Mouse (Mus musculus) hindbrain, embryonic 16.5 days (tissue): ENCODE results near the gene Prss57. TPM values are rescaled to one million over a fixed set of nuclear protein-coding genes. Genes with fewer than 3 reads are reported as not detected.
"Not testable (repeated sequence)": the region's sequence is repeated elsewhere in the genome, so short reads cannot be mapped to it uniquely, and the experiment has no call there.

Source experiments
- ATAC-seq: fragments of 200-750 bp; cut with Nextera tagmentation; 2 replicates; pipeline ENCODE4 v1.8.0; 2017; ENCODE audit warnings: moderate TSS enrichment, moderate library complexity
- H3K27ac ChIP-seq: fragments of 300-500 bp; sonication (generic); 2 replicates; pipeline ENCODE4 v1.5.1; 2014; ENCODE audit warnings: low read depth, mild to moderate bottlenecking, control low read depth, low read length, moderate library complexity
- H3K27me3 ChIP-seq: fragments of 300-500 bp; sonication (generic); replicated peaks from 2 replicates; pipeline ENCODE4 v1.6.1; 2014; ENCODE audit warnings: low read length; ENCODE audit not compliant: control insufficient read depth, insufficient read depth
- H3K36me3 ChIP-seq: fragments of 300-500 bp; sonication (generic); 2 replicates; pipeline ENCODE4 v1.6.1; 2014; ENCODE audit warnings: mild to moderate bottlenecking, low read length, moderate library complexity, mixed read lengths; ENCODE audit not compliant: control insufficient read depth, insufficient read depth
- H3K4me1 ChIP-seq: fragments of 300-500 bp; sonication (generic); 2 replicates; pipeline ENCODE4 v1.6.1; 2014; ENCODE audit warnings: low read depth, low read length; ENCODE audit not compliant: control insufficient read depth, insufficient read depth
- H3K4me2 ChIP-seq: fragments of 300-500 bp; sonication (generic); 2 replicates; pipeline ENCODE4 v1.6.1; 2014; ENCODE audit warnings: mild to moderate bottlenecking, low read length, control low read depth, moderate library complexity
- H3K4me3 ChIP-seq: fragments of 300-500 bp; sonication (generic); 2 replicates; pipeline ENCODE4 v1.5.1; 2014; ENCODE audit warnings: mild to moderate bottlenecking, low read length, control low read depth, moderate library complexity
- H3K9ac ChIP-seq: fragments of 300-500 bp; sonication (generic); 2 replicates; pipeline ENCODE4 v1.6.1; 2014; ENCODE audit warnings: low read depth, mild to moderate bottlenecking, control low read depth, low read length, moderate library complexity
- H3K9me3 ChIP-seq: fragments of 300-500 bp; sonication (generic); 2 replicates; pipeline ENCODE4 v1.6.1; 2014; ENCODE audit warnings: mild to moderate bottlenecking, low read length, moderate library complexity; ENCODE audit not compliant: control insufficient read depth
- whole genome bisulfite sequencing: fragments of 180-500 bp; shearing (Covaris S2); extraction: QIAGEN DNeasy Blood & Tissue Kit; methylation state at CpG from one replicate; pipeline ENCODE4 v1.1.7; 2014; 5-methylcytosine and 5-hydroxymethylcytosine counted together
- polyA plus RNA-seq: library from polyadenylated mRNA; unstranded; fragments of >200 nt; fragmentation: Nextera tagmentation; extraction: Ambion mirVana; gene quantifications from 2 replicates; pipeline ENCODE4 v1.2.1, GENCODE M21; 2015

Prss57 gene
- polyA plus RNA-seq, 1 experiment from 2014 or later, result not detected

GRCm38 (mm10) chr10:79759675-79760074 is 31.1 kb downstream of the Prss57 start:
- H3K9ac ChIP-seq, H3K4me3 ChIP-seq, H3K9me3 ChIP-seq, H3K27me3 ChIP-seq, H3K4me2 ChIP-seq, ATAC-seq, H3K27ac ChIP-seq: not testable (repeated sequence)
- Histone ChIP-seq H3K36me3 (peaks cover 50% of the 10 kb centered on the region), H3K4me1 (peaks cover 18% of the 10 kb centered on the region)
- WGBS, result 96% methylated on average over 1 of the region's 1 CpGs

- Histone ChIP-seq H3K27me3 (no peaks in the 10 kb centered on the region), H3K4me2 (no peak overlapping the region), H3K4me1 (peaks cover 10% of the 10 kb centered on the region), H3K9ac (no peak overlapping the region), H3K27ac (no peak overlapping the region), H3K4me3 (no peak overlapping the region), H3K9me3 (no peaks in the 10 kb centered on the region), H3K36me3 (peaks cover 42% of the 10 kb centered on the region)
- ATAC-seq, result no peak; the same call in 1 of the 2 replicates
- 89% methylated on average over 23 of the region's 24 CpGs for WGBS
Measured at GRCm38 (mm10) chr10:79756660-79757059, 34.1 kb downstream of the Prss57 start.

- Histone ChIP-seq H3K36me3 (peaks cover 34% of the 10 kb centered on the region), H3K4me1 (peaks cover 10% of the 10 kb centered on the region), H3K27ac (no peak overlapping the region), H3K27me3 (no peaks in the 10 kb centered on the region), H3K9ac (no peak overlapping the region), H3K4me2 (no peak overlapping the region), H3K4me3 (no peak overlapping the region), H3K9me3 (no peaks in the 10 kb centered on the region)
- ATAC-seq, result no peak
- 84% methylated on average over 3 of the region's 3 CpGs for WGBS
Measured at GRCm38 (mm10) chr10:79755854-79756253, 34.9 kb downstream of the Prss57 start.

GRCm38 (mm10) chr10:79754856-79755516 is 35.8 kb downstream of the Prss57 start, which contains the start of gene Fgf22:
Fgf22 (plus strand) TSS chr10:79755076.
- H3K9ac ChIP-seq, result peak within 1 kb of the TSS; percentile 65
- peaks cover 10% of the 10 kb centered on the region for H3K4me1 ChIP-seq
- H3K36me3 ChIP-seq, result peaks cover 30% of the 10 kb centered on the region
- H3K9me3 ChIP-seq, result no peaks in the 10 kb centered on the region
- H3K4me2 ChIP-seq, result peak within 1 kb of the TSS; percentile 88
- ATAC-seq, result peak; percentile 84
- H3K27me3 ChIP-seq, result no peaks in the 10 kb centered on the region
- H3K27ac ChIP-seq, result no peak within 1 kb of the TSS
- 1% methylated on average over 29 of the region's 36 CpGs for WGBS
- H3K4me3 ChIP-seq, result peak within 1 kb of the TSS; percentile 52

- Histone ChIP-seq H3K27ac (no peak overlapping the region), H3K4me3 (no peak overlapping the region), H3K36me3 (peaks cover 1% of the 10 kb centered on the region; the same call in 1 of the 2 replicates), H3K9ac (no peak overlapping the region), H3K4me2 (no peak overlapping the region), H3K9me3 (no peaks in the 10 kb centered on the region), H3K4me1 (peaks cover 9% of the 10 kb centered on the region), H3K27me3 (no peaks in the 10 kb centered on the region)
- 78% methylated on average over 6 of the region's 6 CpGs for WGBS
- ATAC-seq, result no peak
Measured at GRCm38 (mm10) chr10:79748496-79748895, 42.3 kb downstream of the Prss57 start.

- Histone ChIP-seq H3K27ac (no peak overlapping the region), H3K4me3 (peak overlapping the region; percentile 30), H3K9ac (peak overlapping the region; percentile 48; the same call in 1 of the 2 replicates), H3K36me3 (peaks cover 17% of the 10 kb centered on the region), H3K27me3 (no peaks in the 10 kb centered on the region), H3K9me3 (no peaks in the 10 kb centered on the region), H3K4me2 (peak overlapping the region; percentile 67), H3K4me1 (peaks cover 9% of the 10 kb centered on the region)
- 26% methylated on average over 6 of the region's 6 CpGs for WGBS
- ATAC-seq, result peak; percentile 61
Measured at GRCm38 (mm10) chr10:79746774-79747151, 44.0 kb downstream of the Prss57 start.

GRCm38 (mm10) chr10:79745898-79746773 is 44.6 kb downstream of the Prss57 start, which contains the start of gene Polrmt:
Polrmt (minus strand) TSS chr10:79746581.
- 0 out of 2 replicates have a peak within 1 kb of the TSS, but pooled peaks have one; percentile 2 for H3K27ac ChIP-seq
- H3K4me2 ChIP-seq, result peak within 1 kb of the TSS; percentile 67
- H3K9ac ChIP-seq, result peak within 1 kb of the TSS; percentile 70
- H3K4me3 ChIP-seq, result peak within 1 kb of the TSS; percentile 66
- peak; percentile 96 for ATAC-seq
- peaks cover 23% of the 10 kb centered on the region for H3K36me3 ChIP-seq
- H3K4me1 ChIP-seq, result peaks cover 9% of the 10 kb centered on the region
- WGBS, result 3% methylated on average over 37 of the region's 38 CpGs
- no peaks in the 10 kb centered on the region for H3K27me3 ChIP-seq
- no peaks in the 10 kb centered on the region for H3K9me3 ChIP-seq

GRCm38 (mm10) chr10:79745411-79745810 is 45.4 kb downstream of the Prss57 start:
- no peaks in the 10 kb centered on the region for H3K27me3 ChIP-seq
- H3K27ac ChIP-seq, result no peak overlapping the region
- peak overlapping the region; percentile 66; the same call in 1 of the 2 replicates for H3K4me3 ChIP-seq
- WGBS, result 94% methylated on average over 3 of the region's 3 CpGs
- H3K36me3 ChIP-seq, result peaks cover 30% of the 10 kb centered on the region
- peak overlapping the region; percentile 67 for H3K4me2 ChIP-seq
- H3K4me1 ChIP-seq, result peaks cover 9% of the 10 kb centered on the region
- H3K9ac ChIP-seq, result no peak overlapping the region
- no peak for ATAC-seq
- peaks cover 7% of the 10 kb centered on the region; the same call in 1 of the 2 replicates for H3K9me3 ChIP-seq
